Mouse (Mus musculus) C2C12 (cell line): Measurements from ENCODE around the gene Nde1.

Source experiments
- CEBPB ChIP-seq: IDR thresholded peaks from one replicate; pipeline ENCODE4 v1.6.1; 2011; ENCODE audit warnings: low read depth, mild to moderate bottlenecking, control low read depth, moderate library complexity
- CTCF ChIP-seq: IDR thresholded peaks from one replicate; pipeline ENCODE4 v1.5.1; 2011; ENCODE audit not compliant: control insufficient read depth, insufficient read depth, insufficient read length
- FOSL1 ChIP-seq: IDR thresholded peaks from one replicate; pipeline ENCODE4 v1.8.0; 2011; ENCODE audit warnings: mild to moderate bottlenecking, low read length; ENCODE audit not compliant: poor library complexity, insufficient read depth, severe bottlenecking
- MAX ChIP-seq: IDR thresholded peaks from one replicate; pipeline ENCODE4 v1.6.1; 2011; ENCODE audit warnings: mild to moderate bottlenecking, control low read depth
- MYOD1 ChIP-seq: IDR thresholded peaks from one replicate; pipeline ENCODE4 v1.6.1; 2011; ENCODE audit warnings: low read depth; ENCODE audit not compliant: control insufficient read depth, insufficient read length
- MYOG ChIP-seq: IDR thresholded peaks from one replicate; pipeline ENCODE4 v1.6.1; 2011; ENCODE audit not compliant: control insufficient read depth, insufficient read length; ENCODE audit errors: extremely low read depth
- USF1 ChIP-seq: IDR thresholded peaks from one replicate; pipeline ENCODE4 v1.6.1; 2011; ENCODE audit warnings: low read depth, mild to moderate bottlenecking, control low read depth, moderate library complexity

DNA sequence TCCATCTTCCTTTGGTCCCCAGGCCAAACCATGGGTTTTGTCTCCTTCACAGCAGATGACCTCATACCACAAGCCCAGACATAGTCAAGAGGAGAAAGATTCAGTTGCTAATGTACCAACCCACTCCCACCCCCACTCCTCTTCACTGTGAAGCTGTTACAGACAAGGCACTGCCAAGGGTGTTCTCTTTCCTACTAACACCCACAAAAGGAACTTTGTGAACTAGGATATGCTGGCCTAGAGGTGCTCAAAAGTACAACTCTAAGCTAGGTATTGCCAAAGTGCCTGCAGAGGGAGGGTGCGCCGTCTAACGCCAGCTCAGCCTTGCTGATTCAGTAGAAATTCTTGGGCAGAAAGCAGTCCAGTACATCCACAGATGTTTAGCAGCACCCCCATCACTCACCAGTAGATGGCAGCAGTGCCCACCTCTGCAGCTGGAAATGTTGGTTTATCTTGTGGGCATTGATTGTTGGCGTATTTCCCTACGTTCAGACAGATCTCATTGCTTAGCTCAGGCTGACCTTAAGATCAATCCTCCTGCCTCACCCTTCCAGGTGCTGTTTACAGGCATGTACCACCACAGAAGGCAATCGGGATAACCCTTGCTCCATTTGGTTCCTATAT is 74.1 kb downstream of the Nde1 start:
- no peak for TF ChIP-seq MAX
- peak; percentile 81 for TF ChIP-seq CTCF
- TF ChIP-seq MYOG: no peak
- no peak for TF ChIP-seq CEBPB
- no peak for TF ChIP-seq USF1
- no peak for TF ChIP-seq MYOD1
- TF ChIP-seq FOSL1: no peak
